Mouse (Mus musculus): ENCODE results near the gene Tcp11.

DNA sequence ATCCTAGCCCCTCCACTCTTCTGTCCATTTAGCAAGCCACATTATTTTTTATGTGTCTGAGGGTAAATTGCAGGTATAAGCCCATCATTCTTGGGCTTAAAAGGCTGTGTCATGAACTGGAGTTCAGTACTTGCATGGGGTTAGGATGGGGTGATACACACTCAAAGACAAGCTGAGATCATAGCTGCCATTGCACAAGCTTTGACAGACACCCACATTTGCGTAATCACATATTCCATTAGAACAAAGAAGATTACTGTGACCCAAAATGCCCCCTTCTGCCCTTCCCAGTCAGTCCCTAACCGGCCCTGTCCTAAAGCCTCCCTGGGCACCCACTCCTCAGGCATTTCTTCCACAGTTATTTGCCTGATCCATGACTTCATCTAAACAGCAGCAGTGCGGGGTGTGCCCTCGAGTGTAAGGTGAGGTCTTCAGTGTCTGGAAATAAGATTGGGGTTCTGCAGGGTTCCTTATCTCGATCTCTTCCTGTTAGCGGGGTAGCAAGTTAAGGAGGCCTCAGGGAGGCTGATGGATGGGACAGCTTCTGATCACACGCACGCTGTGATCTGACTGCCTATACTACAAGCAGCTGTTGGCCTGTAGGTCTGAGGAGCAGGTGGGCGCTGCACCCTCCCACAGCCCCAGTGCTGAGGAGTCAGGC, 49.0 kb downstream of the Tcp11 start:
- TF ChIP-seq CTCF (IDR thresholded peaks at IDR 0.05; ENCODE audit: borderline replicate concordance, extremely low read depth, insufficient read depth, insufficient read length) = no peak
- TF ChIP-seq POLR2A (IDR thresholded peaks at IDR 0.05; ENCODE audit: borderline replicate concordance, extremely low read depth, insufficient read depth, insufficient read length, poor library complexity, severe bottlenecking) = no peak

All from brain, embryonic 14.5 days (tissue).